Mouse (Mus musculus) frontal cortex, adult 2 months (tissue): Measurements from ENCODE around the gene Cfb. TPM values are rescaled to one million over a fixed set of nuclear protein-coding genes. Genes with fewer than 3 reads are reported as not detected.

Experiments used
- DNase-seq, 2 experiments: peaks; one replicate each; pipeline ENCODE4 v3.0.0; 2022; ENCODE audit warnings: low spot score in 1 of 2; ENCODE audit errors: extremely low spot score in 1 of 2
- polyA plus RNA-seq: library from polyadenylated mRNA; depleted of rRNA; stranded (reverse); fragments of >200 nt; gene quantifications from 2 replicates; pipeline ENCODE4 v1.2.3, GENCODE M21; 2012

Cfb gene
- polyA plus RNA-seq, 1 experiment, result 0.44 TPM

DNA sequence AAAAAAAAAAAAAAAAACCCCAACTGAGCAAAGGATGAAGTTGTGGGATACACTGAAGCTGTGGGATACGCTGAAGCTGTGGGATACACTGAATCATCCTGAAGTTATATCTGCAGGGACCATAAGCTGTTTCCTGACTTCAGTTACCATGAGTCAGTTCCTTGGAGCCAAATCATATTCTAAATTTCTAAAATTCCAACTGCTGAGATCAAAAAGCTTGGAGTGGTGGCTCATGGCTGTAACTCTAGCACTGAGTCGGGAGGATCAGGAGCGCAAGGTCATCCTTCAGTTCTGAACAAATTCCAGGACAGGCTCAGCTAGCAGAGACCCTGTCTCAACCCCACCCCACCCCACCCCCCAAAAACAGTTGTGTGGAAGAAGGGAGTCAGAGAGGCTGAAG lies 23.3 kb upstream of the Cfb start:
- no peak for DNase-seq

GRCm38 (mm10) chr17:34884704-34885103 lies 22.4 kb upstream of the Cfb start:
- no peak for DNase-seq

DNA sequence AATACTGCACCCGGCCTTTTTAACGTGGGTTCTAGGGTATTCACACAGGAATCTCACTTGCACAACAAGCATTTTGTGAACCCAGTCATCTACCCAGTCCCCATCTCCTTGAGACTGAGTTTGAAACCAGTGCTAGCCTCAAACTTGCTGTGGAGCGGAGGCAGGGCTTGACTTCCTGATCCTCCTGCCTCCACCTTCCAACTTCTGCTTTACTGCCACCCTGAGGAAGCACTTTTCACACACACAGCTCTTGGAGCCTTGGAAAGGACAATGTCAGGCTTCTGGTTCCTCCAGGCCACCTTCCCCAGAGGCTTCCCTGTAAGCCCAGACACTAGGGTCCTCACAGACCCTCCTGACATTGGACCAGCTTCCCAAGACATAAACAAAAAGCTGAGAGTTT lies 21.0 kb upstream of the Cfb start:
- DNase-seq, result no peak

- no peak for DNase-seq
Observed at GRCm38 (mm10) chr17:34881683-34882310, 19.5 kb upstream of the Cfb start, which contains the start of gene Gm20547. Gm20547 (minus strand) TSS chr17:34882042.

DNA sequence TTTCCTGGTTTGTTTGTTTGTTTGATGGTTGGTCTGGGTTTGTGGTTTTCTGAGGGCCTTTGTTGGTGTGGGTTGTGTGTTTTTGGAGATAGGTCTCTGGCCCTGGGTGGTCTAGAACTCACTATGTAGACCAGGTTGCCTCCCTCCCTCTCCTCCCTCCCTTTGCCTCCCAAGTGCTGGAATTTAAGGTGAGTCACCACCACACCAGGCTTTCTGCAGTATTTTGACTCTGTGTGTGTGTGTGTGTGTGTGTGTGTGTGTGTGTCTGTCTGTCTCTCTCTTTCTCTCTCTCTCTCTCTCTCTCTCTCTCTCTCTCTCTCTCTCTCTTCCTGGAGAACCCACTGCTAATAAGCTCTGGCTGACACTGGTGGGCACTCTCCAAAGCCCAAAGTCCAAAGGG lies 18.8 kb upstream of the Cfb start:
- DNase-seq, result no peak

DNA sequence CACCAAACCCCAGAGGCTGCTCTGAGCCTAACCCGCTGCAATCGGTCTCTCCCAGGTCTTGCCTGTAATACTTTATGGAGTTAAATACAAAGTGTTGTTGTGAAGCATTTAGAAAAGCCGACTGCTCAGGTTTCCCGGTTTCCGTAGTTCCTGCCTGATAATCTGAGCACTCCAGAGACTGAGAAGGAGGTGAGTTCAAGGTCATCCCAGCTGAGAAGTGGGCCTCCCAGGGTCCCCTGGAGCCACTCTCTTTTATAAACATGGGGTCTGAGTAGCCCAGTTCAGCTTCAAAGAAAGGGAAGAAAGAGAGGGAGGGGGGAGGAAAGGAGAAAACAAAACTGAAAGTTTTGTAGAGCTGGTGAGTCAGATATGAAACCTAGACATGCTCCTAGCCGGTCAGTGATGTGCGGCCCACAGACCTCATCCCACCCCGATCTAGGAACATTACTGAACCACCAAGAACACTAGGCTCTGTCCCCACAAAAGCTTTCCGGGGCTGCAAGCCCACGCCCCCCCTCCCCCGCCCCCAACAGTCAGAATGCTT lies 17.1 kb upstream of the Cfb start, which contains the start of gene Zbtb12:
Gene Zbtb12, plus strand, starts transcription at position 148 of the 544 bp plus-strand sequence.
- no peak for DNase-seq

DNA sequence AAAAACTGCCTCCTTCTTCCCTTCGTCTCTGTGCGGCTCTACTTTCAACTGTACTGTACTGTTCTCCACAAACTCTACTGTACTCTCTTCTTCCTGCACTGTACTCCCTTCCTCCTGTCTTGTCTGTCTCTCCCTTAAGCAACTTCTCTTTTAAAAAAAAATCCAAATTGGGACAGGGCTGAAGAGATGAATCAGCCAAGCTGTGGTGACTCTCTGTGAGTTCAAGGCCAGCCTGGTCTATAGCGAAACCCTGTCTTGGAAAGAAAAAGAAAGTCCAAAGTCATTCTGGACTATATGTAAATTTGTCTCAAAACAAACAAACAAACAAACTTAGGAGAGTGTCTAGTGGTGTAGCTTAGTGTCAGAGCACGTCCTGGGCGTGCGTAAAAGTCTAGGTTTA lies 12.0 kb upstream of the Cfb start:
- no peak for DNase-seq

DNA sequence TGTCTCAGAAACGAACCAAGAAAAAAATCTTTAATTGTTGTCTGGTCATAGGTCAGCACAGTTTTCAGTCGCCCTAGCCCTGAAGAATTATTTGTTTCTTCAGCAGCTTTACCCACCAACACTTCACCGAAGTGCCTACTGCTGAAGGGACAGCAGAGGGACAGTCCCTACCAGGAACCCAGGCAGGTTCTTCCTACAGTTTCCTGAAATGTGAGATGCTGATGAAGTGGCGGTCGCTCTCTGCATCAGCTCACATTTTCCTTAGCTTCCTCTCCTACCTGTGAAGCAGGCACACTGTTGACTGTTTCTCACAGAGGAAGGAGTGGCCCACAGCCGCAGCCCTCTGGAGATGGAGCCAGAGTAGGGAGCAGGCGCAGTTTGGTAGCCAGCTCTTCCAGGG lies 3.7 kb upstream of the Cfb start:
- no peak for DNase-seq

- DNase-seq, result no peak
Observed at GRCm38 (mm10) chr17:34861704-34862415, 458 bp downstream of the Cfb start.

DNA sequence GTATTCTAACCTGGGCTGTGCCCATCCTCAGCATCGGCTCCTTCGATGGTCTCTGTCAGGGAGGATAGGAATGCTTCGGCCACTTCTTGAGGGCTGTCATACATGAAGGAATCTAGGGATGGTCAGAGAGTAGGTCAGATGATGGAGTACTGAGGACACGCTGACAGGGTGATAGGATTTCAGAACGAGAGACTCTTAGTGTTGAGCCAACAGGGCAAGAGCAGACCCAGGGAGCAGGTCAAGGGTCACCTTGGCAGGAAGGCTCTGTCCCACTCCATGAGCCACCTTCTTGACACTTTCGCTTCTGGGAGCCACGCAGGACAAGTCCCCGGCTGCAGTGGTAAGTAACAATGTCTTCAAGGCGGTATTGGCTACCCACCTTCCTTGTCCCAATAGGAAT lies 1.8 kb downstream of the Cfb start:
- DNase-seq, result no peak

DNA sequence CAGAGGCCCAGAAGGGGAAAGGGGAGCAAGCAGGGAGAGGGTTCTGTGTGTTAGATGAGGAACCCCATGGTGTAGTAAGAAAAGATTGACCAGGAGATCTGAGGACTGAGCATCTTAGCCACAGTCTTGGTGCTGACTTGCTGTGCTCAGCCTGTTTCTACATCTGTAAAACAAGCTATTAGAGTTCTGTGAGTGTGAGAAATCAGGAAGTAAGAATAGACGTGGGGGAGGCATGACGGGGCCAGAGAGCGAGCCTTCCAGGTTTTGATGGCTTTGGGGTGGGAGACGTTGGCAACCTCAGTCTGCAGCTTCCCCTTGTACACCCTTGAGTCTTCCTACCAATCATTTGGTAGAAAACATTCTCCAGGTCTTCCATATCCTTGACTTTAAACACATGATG lies 3.6 kb downstream of the Cfb start:
- DNase-seq, result no peak

DNA sequence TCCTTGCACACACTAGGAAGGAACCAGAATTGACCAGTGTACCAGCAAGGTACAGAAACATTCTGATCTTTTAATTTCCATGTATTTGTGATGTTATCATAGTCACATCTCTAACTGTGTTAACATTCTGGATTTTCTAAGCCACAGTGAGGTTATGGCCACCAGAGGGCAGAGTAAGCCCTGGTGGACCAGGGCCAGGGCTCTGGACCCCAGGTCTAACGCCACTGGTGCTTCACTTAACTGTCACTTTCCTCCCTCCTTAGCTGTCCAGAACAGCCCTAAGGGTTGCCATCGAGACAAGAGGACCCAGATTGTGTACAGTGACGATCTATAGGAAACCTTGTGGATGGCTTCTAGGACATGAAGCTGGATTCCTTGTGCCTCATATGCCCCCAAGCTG lies 6.5 kb downstream of the Cfb start:
- peak in 1 of 2 experiments; percentile 56 for DNase-seq

DNA sequence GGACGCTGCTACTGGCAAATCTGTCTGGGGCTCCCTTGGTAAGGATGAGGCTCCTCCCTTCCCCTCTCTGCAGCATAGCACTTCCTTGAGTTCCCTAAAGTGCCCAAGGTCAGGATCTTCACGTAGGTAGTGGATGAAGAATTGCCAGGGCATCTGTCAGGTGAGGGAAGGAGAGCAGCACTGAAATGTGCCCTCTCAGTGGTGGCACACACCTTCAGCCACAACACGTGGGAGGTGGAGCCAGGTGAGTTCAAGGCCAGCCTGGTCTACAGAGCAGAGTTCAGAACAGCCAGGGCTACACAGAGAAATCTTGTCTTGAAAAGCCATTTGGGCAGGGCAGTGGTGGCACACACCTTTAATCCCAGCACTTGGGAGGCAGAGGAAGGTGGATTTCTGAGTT lies 7.6 kb downstream of the Cfb start:
- DNase-seq, result no peak

DNA sequence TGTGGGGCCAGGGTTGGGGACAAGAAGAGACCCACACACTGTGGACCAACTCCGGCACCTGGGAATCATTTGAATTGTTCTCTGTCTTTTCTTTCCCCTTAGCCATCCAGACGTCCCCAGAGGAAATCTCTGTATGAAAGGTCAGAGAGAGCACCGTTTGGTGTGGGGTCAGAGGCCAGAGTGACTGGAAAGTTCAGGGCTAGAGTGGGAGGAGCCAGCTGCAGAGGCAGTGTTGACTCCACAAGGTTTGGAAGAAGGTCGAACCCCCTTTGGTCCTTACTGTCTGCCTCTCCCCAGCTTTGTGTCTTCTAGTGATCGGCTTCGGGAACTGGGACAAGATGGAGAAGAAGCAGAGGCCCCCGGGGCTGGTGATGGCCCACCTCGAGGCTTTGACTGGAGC lies 8.8 kb downstream of the Cfb start:
- DNase-seq, result no peak

GRCm38 (mm10) chr17:34850517-34851125 lies 11.7 kb downstream of the Cfb start:
- no peak for DNase-seq

DNA sequence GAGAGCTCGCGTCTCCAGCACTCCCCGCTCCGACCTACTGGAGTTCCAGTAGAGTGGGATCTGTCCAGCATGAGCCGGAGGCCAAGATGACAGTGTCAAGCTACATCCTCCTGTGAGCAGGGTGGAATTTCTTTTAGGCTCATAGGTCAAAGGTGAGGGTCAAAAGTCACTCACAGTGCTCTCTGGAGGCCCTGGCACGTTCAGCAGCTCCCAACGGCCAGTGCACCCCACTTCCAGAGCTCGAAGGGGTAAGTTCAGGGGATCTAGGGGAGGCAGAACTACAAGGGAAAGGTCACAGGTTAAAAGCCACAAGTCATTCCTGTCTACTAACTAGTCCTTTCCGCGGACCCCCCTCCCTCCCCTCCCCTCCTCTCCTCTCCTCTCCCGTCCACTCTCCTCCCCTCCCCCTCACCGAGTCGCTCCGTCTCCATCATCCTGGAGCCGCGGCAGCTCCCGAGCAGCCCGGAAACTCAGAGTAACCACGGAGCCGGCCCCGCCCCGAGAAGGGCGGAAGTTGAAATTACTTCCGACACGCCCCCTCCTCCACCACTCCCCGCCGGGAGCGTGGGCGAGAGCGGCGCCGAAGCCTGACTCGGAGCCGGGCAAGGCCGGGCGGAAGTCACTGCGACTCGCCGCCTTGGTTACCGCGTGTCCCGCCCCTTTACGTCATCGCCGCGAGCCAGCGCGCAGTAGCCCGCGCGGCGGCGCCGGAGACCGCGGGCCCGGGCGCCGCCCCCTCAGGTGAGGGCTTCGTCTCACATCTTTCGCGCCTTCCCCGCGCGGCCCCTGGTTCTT lies 12.4 kb downstream of the Cfb start, which contains the start of the genes Skiv2l and Nelfe:
Gene Skiv2l, minus strand, starts transcription at position 489 of the 795 bp plus-strand sequence.
Gene Nelfe, plus strand, starts transcription at position 670 of the 795 bp plus-strand sequence.
- DNase-seq, result peak; percentile 94 to 99

DNA sequence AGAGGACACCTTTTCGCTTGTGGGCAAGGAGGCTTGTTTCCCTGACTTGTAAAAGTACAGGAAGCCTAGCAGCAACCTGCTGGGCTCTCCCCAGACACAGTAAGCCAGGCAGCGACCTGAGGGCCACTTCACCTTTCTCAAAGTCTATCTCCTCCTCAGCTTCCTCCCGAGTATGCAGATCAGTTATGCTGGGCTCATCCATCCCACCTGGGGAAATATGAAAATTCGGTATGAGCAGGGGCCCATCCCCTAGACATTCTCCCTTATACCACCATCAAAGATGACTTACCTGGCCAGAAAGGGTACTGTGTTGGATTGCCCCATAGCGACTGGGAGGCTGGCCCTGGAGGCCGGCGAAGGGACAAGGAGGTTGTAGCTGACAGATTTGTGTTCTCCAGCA lies 14.7 kb downstream of the Cfb start:
- DNase-seq, result no peak

GRCm38 (mm10) chr17:34847192-34847591 lies 15.1 kb downstream of the Cfb start:
- no peak for DNase-seq

GRCm38 (mm10) chr17:34844884-34845283 lies 17.4 kb downstream of the Cfb start:
- DNase-seq, result no peak

GRCm38 (mm10) chr17:34840736-34841307 lies 21.5 kb downstream of the Cfb start:
- DNase-seq, result no peak
